Mouse (Mus musculus) limb, embryonic 11.5 days (tissue): ENCODE measurements around the gene Camta2. TPM values are rescaled to one million over a fixed set of nuclear protein-coding genes. Genes with fewer than 3 reads are reported as not detected.

Source experiments
- ATAC-seq: fragments of 200-750 bp; cut with Nextera tagmentation; 2 replicates; pipeline ENCODE4 v1.8.0; 2017; ENCODE audit warnings: low read depth; ENCODE audit not compliant: insufficient number of reproducible peaks, low FRiP score, low TSS enrichment
- DNase-seq: peaks from one replicate; pipeline ENCODE4 v3.0.0-alpha.2; 2015; ENCODE audit warnings: low spot score
- H3K27ac ChIP-seq: fragments of 300-500 bp; sonication (generic); replicated peaks from 2 replicates; pipeline ENCODE4 v1.5.1; 2014; ENCODE audit warnings: low read depth, mild to moderate bottlenecking, low read length
- H3K27me3 ChIP-seq: fragments of 300-500 bp; sonication (generic); 2 replicates; pipeline ENCODE4 v1.6.1; 2014; ENCODE audit warnings: mild to moderate bottlenecking, low read length, mixed read lengths; ENCODE audit not compliant: control insufficient read depth, insufficient read depth
- H3K36me3 ChIP-seq: fragments of 300-500 bp; sonication (generic); 2 replicates; pipeline ENCODE4 v1.6.1; 2014; ENCODE audit warnings: mild to moderate bottlenecking, low read length, moderate library complexity, mixed read lengths; ENCODE audit not compliant: control insufficient read depth, insufficient read depth
- H3K4me1 ChIP-seq: fragments of 300-500 bp; sonication (generic); 2 replicates; pipeline ENCODE4 v1.6.1; 2014; ENCODE audit warnings: low read length, mixed read lengths; ENCODE audit not compliant: control insufficient read depth, insufficient read depth
- H3K4me2 ChIP-seq: fragments of 300-500 bp; sonication (generic); 2 replicates; pipeline ENCODE4 v1.6.1; 2014; ENCODE audit warnings: low read depth, mild to moderate bottlenecking, moderate library complexity; ENCODE audit not compliant: severe bottlenecking
- H3K4me3 ChIP-seq: fragments of 300-500 bp; sonication (generic); 2 replicates; pipeline ENCODE4 v1.5.1; 2014; ENCODE audit warnings: low read depth, low read length
- H3K9ac ChIP-seq: fragments of 300-500 bp; sonication (generic); 2 replicates; pipeline ENCODE4 v1.6.1; 2014; ENCODE audit warnings: mild to moderate bottlenecking, low read length
- H3K9me3 ChIP-seq: fragments of 300-500 bp; sonication (generic); 2 replicates; pipeline ENCODE4 v1.6.1; 2016; ENCODE audit warnings: low read length; ENCODE audit not compliant: control insufficient read depth
- WGBS: fragments of 180-500 bp; shearing (Covaris S2); extraction: QIAGEN DNeasy Blood & Tissue Kit; methylation state at CpG from one replicate; pipeline ENCODE4 v1.1.7; 2014; 5-methylcytosine and 5-hydroxymethylcytosine counted together
- polyA plus RNA-seq: library from polyadenylated mRNA; unstranded; fragments of >200 nt; fragmentation: Nextera tagmentation; extraction: Ambion mirVana; gene quantifications from 2 replicates; pipeline ENCODE4 v1.2.1, GENCODE M21; 2014

Gene Camta2
- polyA plus RNA-seq, 1 experiment from 2014 or later, result 8.2 TPM

- no peak for ATAC-seq
- Histone ChIP-seq H3K4me2 (peak overlapping the region; percentile 96; the same call in 1 of the 2 replicates), H3K9ac (no peak overlapping the region), H3K36me3 (peaks cover 4% of the 10 kb centered on the region; the same call in 1 of the 2 replicates), H3K27me3 (no peaks in the 10 kb centered on the region), H3K27ac (peak overlapping the region; percentile 97), H3K9me3 (no peaks in the 10 kb centered on the region), H3K4me1 (peaks cover 22% of the 10 kb centered on the region), H3K4me3 (no peak overlapping the region)
- WGBS, result 61% methylated on average over 9 of the region's 9 CpGs
- no peak for DNase-seq
These were observed 29.9 kb downstream of the Camta2 start for GRCm38 (mm10) chr11:70657991-70658390.

- Histone ChIP-seq H3K4me3 (no peak overlapping the region), H3K4me1 (peaks cover 25% of the 10 kb centered on the region), H3K27ac (peak overlapping the region; percentile 97), H3K9ac (no peak overlapping the region), H3K36me3 (peaks cover 5% of the 10 kb centered on the region; the same call in 1 of the 2 replicates), H3K4me2 (peak overlapping the region; percentile 96), H3K9me3 (no peaks in the 10 kb centered on the region), H3K27me3 (no peaks in the 10 kb centered on the region)
- no peak for ATAC-seq
- WGBS, result 56% methylated on average over 6 of the region's 6 CpGs
- no peak for DNase-seq
These were observed 30.3 kb downstream of the Camta2 start for GRCm38 (mm10) chr11:70657573-70657972.

DNA sequence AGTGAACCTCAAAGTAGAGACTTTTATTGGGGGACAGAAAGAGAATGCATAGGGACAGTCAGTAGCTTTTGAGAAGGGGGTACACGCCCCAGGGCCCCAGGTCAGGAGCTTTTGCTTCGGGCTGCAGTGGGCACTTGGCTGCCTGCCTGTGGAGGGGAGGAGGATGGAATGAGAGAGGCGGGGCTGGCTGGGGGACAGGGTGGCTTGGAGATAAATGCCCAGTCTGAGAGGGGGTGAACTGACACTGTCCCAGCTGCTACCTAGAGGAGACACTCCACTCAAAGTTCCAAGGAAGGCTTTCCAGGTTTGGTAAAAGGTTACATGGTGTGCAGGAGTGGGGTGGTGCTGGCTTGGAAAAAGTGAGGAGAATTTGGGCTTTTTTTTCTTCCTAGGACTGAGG, 30.9 kb downstream of the Camta2 start, which contains the start of gene Eno3:
Gene Eno3, plus strand, starts transcription at position 239 of the 400 bp plus-strand sequence.
- WGBS, result 2% methylated on average over 3 of the region's 3 CpGs
- peaks cover 27% of the 10 kb centered on the region for H3K4me1 ChIP-seq
- no peaks in the 10 kb centered on the region for H3K9me3 ChIP-seq
- peak within 1 kb of the TSS; percentile 96 for H3K4me2 ChIP-seq
- H3K27ac ChIP-seq, result peak within 1 kb of the TSS; percentile 97
- peak within 1 kb of the TSS; percentile 100 for H3K4me3 ChIP-seq
- no peaks in the 10 kb centered on the region for H3K27me3 ChIP-seq
- H3K9ac ChIP-seq, result peak within 1 kb of the TSS; percentile 98
- 0 out of 2 replicates have a peak, but pooled peaks have one; percentile 18 for ATAC-seq
- peaks cover 6% of the 10 kb centered on the region for H3K36me3 ChIP-seq
- DNase-seq, result no peak

DNA sequence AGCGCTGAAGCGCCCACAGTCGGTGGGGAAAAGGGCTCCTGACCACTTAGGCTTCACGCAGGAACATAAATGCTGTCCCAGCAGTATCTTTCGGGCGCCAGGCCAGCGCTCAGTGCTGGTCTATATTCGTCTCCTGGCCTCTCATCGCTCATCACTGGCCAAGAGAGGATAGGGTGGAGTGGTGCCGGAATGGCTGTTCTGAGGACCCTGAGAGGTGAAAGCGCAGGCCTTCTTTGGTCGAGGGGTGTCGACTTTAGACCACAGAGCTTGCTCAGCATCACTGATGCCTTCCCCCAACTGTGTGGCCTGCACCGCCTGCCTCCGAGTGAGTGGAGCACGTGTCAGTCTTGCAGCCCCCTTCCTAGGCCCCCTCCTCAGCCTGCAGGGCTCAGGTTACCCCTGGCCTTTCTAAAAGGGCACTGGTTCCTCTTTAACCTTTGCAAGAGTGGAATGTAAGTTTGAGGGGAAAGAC, 31.4 kb downstream of the Camta2 start:
- peaks cover 29% of the 10 kb centered on the region for H3K4me1 ChIP-seq
- WGBS, result 2% methylated on average over 16 of the region's 16 CpGs
- no peaks in the 10 kb centered on the region for H3K9me3 ChIP-seq

DNA sequence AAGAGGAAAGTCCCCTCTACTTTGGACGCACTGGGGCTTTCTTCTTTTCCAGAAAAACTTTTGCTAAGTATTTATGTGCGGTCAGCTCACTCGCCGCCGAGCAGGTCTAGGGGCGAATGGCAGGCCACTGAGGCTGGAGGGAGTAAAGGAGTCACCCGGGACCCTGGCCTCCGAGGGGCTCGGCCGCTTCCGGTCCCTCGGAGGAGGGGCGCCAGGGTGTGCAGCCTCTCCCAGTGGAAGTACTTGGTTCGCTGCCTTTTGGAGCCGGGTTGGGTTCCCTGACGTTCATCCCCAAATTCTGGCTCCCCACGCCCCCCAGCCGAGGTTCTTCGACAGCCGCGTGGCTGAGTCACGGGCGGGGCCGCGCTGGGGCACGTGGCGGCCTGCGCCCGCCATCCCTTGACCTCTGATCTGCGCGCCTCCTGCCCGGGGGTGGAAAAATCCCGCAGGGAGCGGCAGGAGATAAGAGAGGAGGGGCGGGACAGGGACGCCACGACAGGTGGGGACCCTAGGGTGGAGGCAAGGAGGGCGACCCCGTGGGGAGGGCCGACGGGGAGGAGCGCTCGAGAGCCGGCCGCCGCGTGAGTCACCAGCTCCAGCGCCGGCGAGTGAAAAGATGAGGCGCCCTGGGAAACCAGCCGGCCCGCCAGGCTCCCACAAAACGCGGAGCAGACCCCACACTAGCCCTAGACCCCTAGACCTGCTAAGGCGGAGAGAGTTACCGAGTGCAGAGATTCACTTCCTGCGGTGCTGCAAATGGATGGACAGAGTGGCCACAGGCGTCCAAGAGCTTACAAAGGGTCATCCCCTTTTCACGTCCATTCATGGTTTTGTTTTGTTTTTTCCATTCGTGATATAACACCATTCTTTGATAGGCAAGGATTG, 32.1 kb downstream of the Camta2 start:
- peak; percentile 79 for DNase-seq
- peaks cover 15% of the 10 kb centered on the region for H3K36me3 ChIP-seq
- no peaks in the 10 kb centered on the region for H3K27me3 ChIP-seq
- peak overlapping the region; percentile 98 for H3K9ac ChIP-seq
- peaks cover 34% of the 10 kb centered on the region for H3K4me1 ChIP-seq
- peak overlapping the region; percentile 100 for H3K4me3 ChIP-seq
- no peaks in the 10 kb centered on the region for H3K9me3 ChIP-seq
- under 1% methylated on average over 61 of the region's 61 CpGs for WGBS
- peak overlapping the region; percentile 97 for H3K27ac ChIP-seq
- ATAC-seq, result peak; percentile 13; the same call in 1 of the 2 replicates
- peak overlapping the region; percentile 96 for H3K4me2 ChIP-seq

More for the DNA sequence above, 31.4 kb downstream of the Camta2 start:
- Histone ChIP-seq H3K9ac (peak overlapping the region; percentile 98), H3K27ac (peak overlapping the region; percentile 97), H3K4me3 (peak overlapping the region; percentile 100), H3K27me3 (no peaks in the 10 kb centered on the region), H3K4me2 (peak overlapping the region; percentile 96), H3K36me3 (peaks cover 8% of the 10 kb centered on the region)
- DNase-seq (peak; percentile 81), ATAC-seq (peak; percentile 70)

DNA sequence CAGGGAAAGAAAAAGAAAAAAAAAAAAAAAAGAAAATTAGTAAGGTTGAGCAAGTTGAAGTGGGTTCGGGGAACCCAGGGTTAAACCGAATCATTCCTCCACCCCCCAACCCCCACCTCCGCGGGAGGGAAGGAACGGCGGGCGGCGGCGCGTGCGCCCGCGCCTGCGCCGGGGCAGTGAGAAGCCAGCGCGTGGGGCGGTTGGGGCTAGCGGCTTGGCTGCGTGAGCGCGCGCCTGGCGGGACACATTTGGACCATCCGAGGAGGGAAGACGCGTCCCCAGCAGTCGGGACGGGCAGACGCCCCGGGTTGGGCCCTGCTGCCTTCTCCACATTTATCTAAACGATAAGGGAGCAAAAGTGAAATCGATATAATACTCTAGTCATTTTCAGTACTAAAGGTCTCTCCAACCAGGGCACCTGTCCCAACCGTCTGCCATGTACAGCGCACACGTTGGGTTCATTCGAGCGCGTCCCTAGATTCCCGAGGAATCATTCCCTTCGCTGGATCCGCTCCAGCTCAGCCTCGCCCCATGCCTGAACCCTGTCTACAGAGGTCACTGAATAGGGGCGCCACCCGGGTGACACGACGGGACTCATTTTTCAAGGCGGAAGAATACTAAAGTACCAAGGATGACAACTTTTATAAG, 32.9 kb downstream of the Camta2 start:
- Histone ChIP-seq H3K4me2 (peak overlapping the region; percentile 96), H3K9ac (peak overlapping the region; percentile 98), H3K27me3 (no peaks in the 10 kb centered on the region), H3K4me3 (peak overlapping the region; percentile 100), H3K9me3 (no peaks in the 10 kb centered on the region), H3K27ac (peak overlapping the region; percentile 97), H3K36me3 (peaks cover 17% of the 10 kb centered on the region), H3K4me1 (peaks cover 36% of the 10 kb centered on the region)
- DNase-seq (peak; percentile 87), ATAC-seq (peak; percentile 32; the same call in 1 of the 2 replicates)
- under 1% methylated on average over 48 of the region's 48 CpGs for WGBS

- Histone ChIP-seq H3K27me3 (no peaks in the 10 kb centered on the region), H3K36me3 (peaks cover 20% of the 10 kb centered on the region), H3K4me1 (peaks cover 36% of the 10 kb centered on the region), H3K4me3 (peak within 1 kb of the TSS; percentile 100), H3K9me3 (no peaks in the 10 kb centered on the region), H3K27ac (peak within 1 kb of the TSS; percentile 97), H3K4me2 (peak within 1 kb of the TSS; percentile 96), H3K9ac (peak within 1 kb of the TSS; percentile 98)
- ATAC-seq, result peak; percentile 11; the same call in 1 of the 2 replicates
- under 1% methylated on average over 54 of the region's 61 CpGs for WGBS
- DNase-seq, result peak; percentile 83
These were observed 33.5 kb downstream of the Camta2 start, which contains the start of gene Pfn1 for GRCm38 (mm10) chr11:70654198-70654922. Gene Pfn1 (minus strand): TSS chr11:70654644.
